Mouse (Mus musculus) cerebellum, postnatal 14 days (tissue): ENCODE data around the gene Slc2a12.

Source experiments
- DNase-seq, 2 experiments: peaks; one replicate each; pipeline ENCODE4 v3.0.0; 2021; ENCODE audit warnings: mixed read lengths in 2 of 2

Slc2a12 gene

GRCm38 (mm10) chr10:22644853-22645491 is at the start of gene Slc2a12:
Slc2a12 (plus strand) TSS chr10:22645011.
- peak; percentile 62 to 74 for DNase-seq

DNA sequence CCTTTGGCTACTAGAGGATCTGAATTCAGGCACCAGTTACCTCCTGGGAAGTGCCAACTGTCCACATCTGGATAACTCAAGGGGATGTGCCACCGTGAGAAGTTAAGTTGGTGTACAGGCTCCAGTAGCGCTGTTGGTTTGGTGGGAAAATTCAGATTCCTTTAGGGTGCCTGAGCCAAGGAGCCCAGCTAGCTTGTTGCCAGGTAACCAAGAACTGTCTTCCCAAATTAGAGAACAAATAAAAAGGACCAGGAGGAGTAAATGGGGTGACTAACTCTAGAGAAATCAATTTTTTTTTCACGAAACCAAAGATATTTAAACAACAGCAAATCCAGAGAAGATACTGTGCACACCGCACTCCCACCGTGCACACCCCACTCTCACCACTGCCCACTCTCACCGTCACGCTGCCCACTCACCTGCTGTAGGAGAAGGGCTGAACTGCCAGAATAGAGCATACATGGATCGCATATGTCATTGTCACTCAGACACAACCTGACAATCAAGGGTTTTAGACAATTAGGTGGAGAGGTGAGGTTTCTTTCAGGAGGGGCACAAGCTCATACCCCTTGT is 45.8 kb upstream of the Slc2a12 start:
- DNase-seq: no peak

GRCm38 (mm10) chr10:22601046-22601445 is 43.8 kb upstream of the Slc2a12 start:
- DNase-seq: no peak

DNA sequence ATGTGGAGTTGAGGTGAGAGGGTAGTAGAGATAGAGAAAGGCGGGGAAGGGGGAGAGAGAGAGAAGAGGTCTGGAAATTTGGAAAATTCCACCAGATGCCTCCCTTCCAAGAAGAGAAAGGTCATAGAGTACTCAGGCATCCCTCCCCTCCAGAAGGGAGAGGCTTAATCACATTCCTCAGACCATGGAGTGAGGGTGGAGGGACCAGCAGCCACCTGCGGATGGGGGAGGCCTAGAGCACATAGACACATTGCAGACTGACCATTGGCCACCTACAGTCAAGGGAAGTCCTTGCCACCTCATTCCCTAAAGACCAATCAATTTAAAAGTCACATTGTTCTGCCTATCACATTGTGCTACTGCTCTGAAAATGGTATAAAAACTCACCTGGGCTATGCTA is 40.0 kb upstream of the Slc2a12 start:
- no peak for DNase-seq

DNA sequence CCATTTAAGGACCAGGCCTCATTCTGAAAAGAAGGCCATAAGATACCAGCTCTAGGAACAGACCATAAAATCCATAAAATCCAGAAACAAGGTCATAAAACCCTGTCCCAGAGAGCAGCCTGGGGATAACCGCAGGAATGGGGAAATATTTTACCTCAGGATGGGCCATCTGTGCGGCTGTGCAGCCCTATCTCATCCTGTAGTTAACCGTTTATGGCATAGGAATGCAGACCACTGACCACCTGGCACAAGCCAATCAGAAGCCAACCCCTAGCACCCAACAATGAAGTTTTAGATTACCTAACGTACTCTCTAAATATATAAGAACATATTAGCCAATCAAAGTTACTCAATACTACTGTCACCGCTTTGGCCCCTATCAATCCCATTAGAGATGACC is 36.5 kb upstream of the Slc2a12 start:
- DNase-seq: no peak

DNA sequence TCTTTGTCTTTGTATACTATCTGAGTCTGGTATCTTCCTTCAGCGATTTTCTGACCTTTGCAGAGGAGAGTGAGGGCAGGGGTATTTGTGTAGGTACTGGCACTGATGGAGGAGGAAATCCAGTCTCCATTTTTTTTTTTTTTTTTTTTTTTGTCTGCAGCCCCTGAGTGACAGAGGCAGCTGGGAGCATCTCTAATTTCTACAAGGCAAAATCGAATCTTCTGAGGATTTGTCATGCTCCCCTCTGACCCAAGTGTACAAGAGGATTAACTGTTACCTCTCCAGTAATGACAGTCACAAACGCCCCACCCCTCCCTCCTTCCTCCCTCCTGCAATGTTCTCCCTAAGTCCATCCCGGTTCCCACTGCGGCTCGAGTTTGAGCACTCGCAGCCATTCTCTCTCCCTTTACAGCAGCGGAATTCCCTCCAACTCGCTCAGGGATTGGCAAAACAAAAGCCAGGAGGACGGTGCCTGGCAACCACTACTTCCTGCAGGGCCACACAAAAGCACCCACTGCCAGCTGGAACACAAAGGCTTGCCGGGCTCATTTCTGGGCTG is 35.9 kb upstream of the Slc2a12 start:
- peak; percentile 49 to 54 for DNase-seq

- DNase-seq: no peak
Measured at GRCm38 (mm10) chr10:22613301-22613700, 31.5 kb upstream of the Slc2a12 start.

DNA sequence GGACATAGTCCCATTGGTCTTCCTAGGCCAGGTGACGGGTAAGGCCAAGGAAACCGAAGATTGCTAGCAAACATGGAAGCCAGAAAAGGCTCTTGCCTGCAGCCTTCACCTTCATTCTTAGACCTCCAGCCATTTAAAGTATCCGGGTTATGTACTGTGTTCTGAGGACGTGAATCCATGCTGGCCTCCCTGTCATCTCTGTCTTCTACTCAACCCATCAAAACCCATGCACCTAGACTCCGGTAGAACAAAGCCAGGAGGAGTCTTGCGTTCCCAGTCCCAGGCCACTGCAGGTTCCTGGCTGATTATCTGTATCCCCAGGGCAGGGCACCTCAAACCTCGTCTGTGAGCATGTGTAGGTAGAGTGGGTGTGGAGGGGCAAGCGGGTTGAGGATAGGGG is 30.3 kb upstream of the Slc2a12 start:
- no peak for DNase-seq

GRCm38 (mm10) chr10:22615309-22615708 is 29.5 kb upstream of the Slc2a12 start:
- no peak for DNase-seq

DNA sequence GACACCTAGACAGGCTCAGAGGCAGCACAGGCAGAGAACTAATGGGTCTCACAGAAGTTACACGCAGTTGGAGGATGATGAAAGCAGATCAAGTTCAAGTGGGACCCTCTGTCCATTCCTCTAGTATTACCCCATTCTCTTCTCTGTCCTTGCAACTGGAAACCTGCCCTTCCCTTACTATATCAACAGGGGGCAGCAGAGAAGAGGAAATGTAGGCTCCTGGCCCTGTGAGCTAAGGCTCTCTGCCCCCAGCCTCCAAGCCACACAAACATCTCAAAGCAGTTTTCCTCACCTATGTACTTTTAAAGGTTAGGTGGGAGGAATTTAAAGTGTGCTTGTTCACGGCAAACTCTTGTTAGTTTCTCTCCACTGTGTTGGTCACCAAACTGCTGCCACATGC is 26.0 kb upstream of the Slc2a12 start:
- peak; percentile 59 to 61 for DNase-seq

DNA sequence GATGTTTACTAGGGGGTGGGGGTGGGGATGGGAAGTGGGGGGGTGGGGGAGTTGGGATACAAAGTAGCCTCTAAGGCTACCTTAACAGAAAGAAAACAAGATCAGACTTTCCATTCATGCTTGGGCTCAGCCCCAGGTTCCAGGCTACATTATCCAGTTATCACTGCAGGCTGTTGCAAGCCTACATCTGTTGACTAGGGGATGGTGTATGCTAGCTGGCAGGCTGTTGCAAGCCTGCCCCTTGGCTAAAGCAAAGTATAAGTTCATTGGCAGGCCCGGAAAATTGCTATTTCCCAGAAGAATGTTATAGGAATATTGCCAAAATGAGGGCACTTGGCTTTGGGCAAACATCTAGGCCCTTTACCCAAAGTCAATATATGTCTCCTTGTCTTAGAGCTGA is 16.0 kb upstream of the Slc2a12 start:
- DNase-seq: no peak

- no peak for DNase-seq
Measured at GRCm38 (mm10) chr10:22631103-22631502, 13.7 kb upstream of the Slc2a12 start.

DNA sequence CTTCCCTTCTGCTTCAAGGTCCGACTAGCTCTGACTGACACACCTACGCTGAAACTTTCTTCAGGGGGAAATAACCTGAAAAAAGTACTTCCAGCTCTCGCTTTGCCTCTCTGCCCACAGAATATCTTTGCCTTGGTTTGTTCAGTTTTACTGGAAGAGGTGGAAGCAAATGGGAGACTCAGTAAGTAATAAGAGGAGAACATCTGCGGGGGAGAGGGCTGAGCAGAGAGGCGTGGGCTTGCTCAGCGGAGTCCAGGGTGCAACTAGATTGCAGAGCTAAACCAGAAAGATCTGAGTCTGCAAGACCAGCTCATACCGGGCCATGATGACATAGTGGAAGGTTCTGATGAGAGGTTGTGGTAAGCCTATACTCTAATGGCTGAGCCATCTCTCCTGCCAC is 13.3 kb upstream of the Slc2a12 start:
- no peak for DNase-seq

- DNase-seq: no peak
Measured at GRCm38 (mm10) chr10:22631956-22632355, 12.9 kb upstream of the Slc2a12 start.

GRCm38 (mm10) chr10:22633406-22634306 is 11.2 kb upstream of the Slc2a12 start:
- no peak for DNase-seq

GRCm38 (mm10) chr10:22637241-22637640 is 7.6 kb upstream of the Slc2a12 start:
- DNase-seq: no peak

DNA sequence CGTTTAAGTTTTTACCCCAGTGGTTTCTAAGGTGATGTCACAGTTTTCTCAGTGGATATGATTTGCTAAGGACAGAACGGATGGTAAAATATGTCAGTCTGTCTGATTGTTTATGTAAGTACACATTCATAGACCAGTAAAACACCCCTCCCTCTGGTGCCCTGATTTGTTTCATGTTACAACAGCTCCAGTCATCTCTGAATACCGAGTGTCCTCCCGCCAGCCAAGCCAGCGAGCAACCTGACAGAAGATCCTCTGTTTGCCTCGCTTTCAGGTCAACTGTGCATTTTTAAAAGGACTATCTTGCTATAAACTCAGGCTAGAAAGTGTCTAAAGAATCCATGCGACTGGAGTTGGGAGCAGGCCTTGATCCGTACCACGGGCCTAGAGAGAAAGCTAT is 640 bp upstream of the Slc2a12 start:
- no peak for DNase-seq

GRCm38 (mm10) chr10:22648702-22649101 is 3.9 kb downstream of the Slc2a12 start:
- no peak for DNase-seq

GRCm38 (mm10) chr10:22653820-22654219 is 9.0 kb downstream of the Slc2a12 start:
- no peak for DNase-seq

DNA sequence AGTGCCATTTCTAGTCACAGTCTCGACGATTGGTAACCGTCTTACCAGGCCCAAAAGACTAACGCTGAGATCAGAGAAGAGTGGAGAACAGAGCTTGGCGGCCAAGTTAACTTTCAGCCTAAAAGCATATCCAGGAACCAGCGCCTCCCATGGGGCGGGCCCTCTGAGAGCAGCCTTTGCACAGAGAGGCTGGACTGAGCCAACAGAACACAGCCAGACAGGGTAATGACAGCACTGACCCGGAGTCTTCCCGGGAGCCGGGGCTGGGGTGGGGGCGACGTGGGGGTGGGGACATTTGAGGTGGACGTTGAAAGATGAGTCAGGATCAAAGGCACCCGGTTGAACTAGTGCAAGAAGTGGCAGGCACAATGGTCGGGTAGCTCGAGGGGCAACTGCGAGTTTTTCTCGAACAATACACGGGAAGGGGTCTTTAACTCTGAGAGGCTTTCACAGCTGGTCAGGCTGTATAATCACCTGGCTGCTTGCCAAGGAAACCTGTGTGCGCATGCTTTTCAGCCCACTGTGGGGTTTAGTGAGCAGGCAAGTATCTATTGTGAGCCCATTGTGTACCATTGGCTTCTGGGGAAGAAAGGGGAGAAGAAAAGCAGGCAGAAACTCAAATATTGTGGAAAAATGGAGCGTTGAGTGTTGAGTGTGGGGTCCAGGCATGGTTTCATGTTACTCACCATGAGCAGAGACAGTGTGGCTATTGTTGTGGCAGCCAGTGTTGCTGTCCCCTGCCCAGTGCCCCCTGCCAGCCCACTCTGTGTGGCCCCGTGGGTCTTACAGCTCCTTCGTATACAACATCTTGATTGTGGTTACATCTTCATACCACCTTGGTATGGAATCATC is 13.9 kb downstream of the Slc2a12 start:
- DNase-seq: peak; percentile 10 to 29

DNA sequence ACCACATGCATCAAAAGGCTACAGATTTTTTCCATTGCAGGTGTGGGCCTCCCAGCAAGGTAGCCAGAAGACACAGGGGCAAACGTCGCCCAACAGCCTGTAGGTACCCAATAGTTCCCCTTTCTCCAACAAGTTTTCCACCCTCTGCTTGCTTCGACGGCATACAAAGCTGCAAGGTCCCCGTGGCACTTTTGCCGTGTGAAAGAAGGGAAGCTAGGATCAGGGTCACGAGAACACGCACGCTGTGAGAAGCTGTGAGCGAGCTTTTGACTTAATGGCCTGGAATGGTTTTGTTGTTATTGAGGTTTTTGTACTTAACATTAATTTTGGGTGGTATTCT is 14.5 kb downstream of the Slc2a12 start:
- DNase-seq: no peak

DNA sequence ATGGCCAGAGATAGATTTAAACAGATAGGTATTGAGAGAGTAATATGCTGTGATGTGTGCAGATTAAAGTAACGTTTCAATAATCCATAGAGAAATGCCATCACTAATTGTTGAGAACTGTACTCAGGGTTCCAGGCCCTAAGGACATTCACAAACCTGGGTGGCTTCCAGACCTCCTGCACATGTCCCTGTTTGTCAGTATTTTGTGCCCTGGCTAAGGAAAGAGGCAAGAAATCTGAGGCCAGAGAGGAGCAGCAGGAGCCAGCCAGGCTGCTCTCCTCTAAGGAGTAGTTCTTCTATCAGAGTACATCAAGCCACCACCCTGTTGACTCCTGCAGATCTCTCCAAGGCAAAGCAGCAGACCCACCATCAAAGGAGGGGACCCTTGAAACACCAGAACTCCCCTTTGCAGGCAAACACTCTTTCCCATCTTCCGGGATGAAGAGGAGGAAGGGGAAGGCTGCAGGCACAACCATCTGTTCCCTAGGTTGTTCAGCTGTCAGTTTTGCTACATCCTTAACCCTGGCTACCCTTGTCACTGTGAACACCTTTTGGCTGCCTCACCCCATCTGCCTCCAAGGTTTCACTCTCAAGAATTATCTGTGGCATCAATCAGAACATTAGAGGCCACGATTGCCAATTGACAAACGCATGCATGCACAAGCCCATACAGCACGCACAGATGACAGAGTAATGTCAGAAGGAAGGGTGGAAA is 15.6 kb downstream of the Slc2a12 start:
- peak; percentile 35 to 54 for DNase-seq
